Comparison of ENCODE assay signal across 8 mouse cellular contexts in genomic region chr9:107676302-107676701, GRCm38 (mm10). TPM values are rescaled to one million over a fixed set of nuclear protein-coding genes. Genes with fewer than 3 reads are reported as not detected.
DNase-seq lines count a peak whose midpoint lies in the region; ATAC-seq lines count a peak whose summit lies in the region.
"Had no signal": no experiment of that assay in that cellular context is flagged by ENCODE, and none has a peak within 500 bp of the region (broad histone marks: within the 10 kb centered on the region; RNA-seq: fewer than 3 reads in every experiment).

No protein-coding gene starts in this region.

- H3K4me2 ChIP-seq in forebrain, embryonic 15.5 days (replicated peaks): peak overlapping the region; percentile 56
- H3K4me2 ChIP-seq in liver, embryonic 11.5 days: peak overlapping the region; percentile 67

- peak; percentile 34 for ATAC-seq in forebrain, embryonic 15.5 days (replicated peaks)
- ATAC-seq in liver, embryonic 11.5 days (replicated peaks; ENCODE audit: low FRiP score): 0 out of 2 replicates have a peak, but pooled peaks have one; percentile 14

- H3K27ac ChIP-seq in forebrain, embryonic 15.5 days (replicated peaks): no peak overlapping the region
- no peak overlapping the region for H3K27ac ChIP-seq in liver, embryonic 11.5 days (ENCODE audit: low read depth, low read length)

- peak; percentile 45 for DNase-seq in right cerebral cortex, postnatal 14 days
- DNase-seq in right cerebral cortex, postnatal 36 days (ENCODE audit: low spot score in 2 of 2): no peak
- no peak for DNase-seq in liver, embryonic 11.5 days (ENCODE audit: low spot score)
- peak; percentile 55 for DNase-seq in splenic B cell, adult 2 months (ENCODE audit: low read depth, low spot score)
- no peak for DNase-seq in gastrocnemius, postnatal 36 days
- DNase-seq in cerebellum, adult 9-10 months: no peak

- H3K4me3 ChIP-seq in forebrain, embryonic 15.5 days: peak overlapping the region; percentile 33
- peak overlapping the region; percentile 37 for H3K4me3 ChIP-seq in liver, embryonic 11.5 days (ENCODE audit: low read depth, low read length)

- peaks cover 18% of the 10 kb centered on the region for H3K4me1 ChIP-seq in forebrain, embryonic 15.5 days
- H3K4me1 ChIP-seq in liver, embryonic 11.5 days (replicated peaks; ENCODE audit: control insufficient read depth, insufficient read depth, low read length): peaks cover 6% of the 10 kb centered on the region

- no peaks in the 10 kb centered on the region for H3K36me3 ChIP-seq in forebrain, embryonic 15.5 days
- no peaks in the 10 kb centered on the region for H3K36me3 ChIP-seq in liver, embryonic 11.5 days (ENCODE audit: control insufficient read depth, insufficient read depth, low read length)
- H3K36me3 ChIP-seq in splenic B cell, adult 2 months (ENCODE audit: control insufficient read depth, insufficient read depth, low read length, poor library complexity, severe bottlenecking): no peaks in the 10 kb centered on the region

- H3K9ac ChIP-seq in forebrain, embryonic 15.5 days (replicated peaks): peak overlapping the region; percentile 8
- no peak overlapping the region for H3K9ac ChIP-seq in liver, embryonic 11.5 days (ENCODE audit: low read depth, low read length)

- intact Hi-C loops in gastrocnemius, postnatal 36 days (cut with DNase I): loop anchor here (2.0 kb wide), 1 partner anchor 76 kb away; no protein-coding TSS in a partner anchor

- peaks cover 25% of the 10 kb centered on the region for H3K27me3 ChIP-seq in forebrain, embryonic 15.5 days
- peaks cover 46% of the 10 kb centered on the region for H3K27me3 ChIP-seq in liver, embryonic 11.5 days (replicated peaks; ENCODE audit: control insufficient read depth, insufficient read depth, low read length)
- H3K27me3 ChIP-seq in splenic B cell, adult 2 months (ENCODE audit: control insufficient read depth, insufficient read depth, low read length, poor library complexity, severe bottlenecking): no peaks in the 10 kb centered on the region

- WGBS in forebrain, embryonic 15.5 days: under 1% methylated on average over 25 of the region's 25 CpGs
- WGBS in liver, embryonic 11.5 days: 2% methylated on average over 24 of the region's 25 CpGs

- no peaks in the 10 kb centered on the region for H3K9me3 ChIP-seq in forebrain, embryonic 15.5 days
- no peaks in the 10 kb centered on the region for H3K9me3 ChIP-seq in liver, embryonic 11.5 days (ENCODE audit: control insufficient read depth, low read length)

RNA-seq across cellular contexts. Expression of gene Gnat1, which starts 3.2 kb away (rescaled TPM):
- 1.7 and 1.8 TPM in 2 replicates for polyA plus RNA-seq in forebrain, embryonic 15.5 days (2015; fragmentation: Nextera tagmentation; extraction: Ambion mirVana)
- 4.7 and 5.0 TPM in 2 replicates for polyA plus RNA-seq in liver, embryonic 11.5 days (2014; fragmentation: Nextera tagmentation; extraction: Ambion mirVana)
- not detected for total RNA-seq in gastrocnemius, postnatal 36 days (2021)
- polyA plus RNA-seq: erythroblast, embryonic 14.5 days had no signal

RNA-seq across cellular contexts. Expression of gene Slc38a3, which starts 7.0 kb away (rescaled TPM):
- 24.2 and 24.4 TPM in 2 replicates for polyA plus RNA-seq in forebrain, embryonic 15.5 days (2015; fragmentation: Nextera tagmentation; extraction: Ambion mirVana)
- polyA plus RNA-seq in liver, embryonic 11.5 days (2014; fragmentation: Nextera tagmentation; extraction: Ambion mirVana): 3.9 and 4.0 TPM in 2 replicates
- total RNA-seq in gastrocnemius, postnatal 36 days (2021): 10 to 100 TPM; 60.6 to 81.6 TPM

RNA-seq across cellular contexts. Expression of gene Sema3f, which starts 34.0 kb away (rescaled TPM):
- polyA plus RNA-seq in forebrain, embryonic 15.5 days (2015; fragmentation: Nextera tagmentation; extraction: Ambion mirVana): 13.7 and 14.6 TPM in 2 replicates
- 5.9 and 6.2 TPM in 2 replicates for polyA plus RNA-seq in liver, embryonic 11.5 days (2014; fragmentation: Nextera tagmentation; extraction: Ambion mirVana)
- total RNA-seq in gastrocnemius, postnatal 36 days (2021): 1 to 10 TPM; 4.9 to 6.1 TPM
- polyA plus RNA-seq: erythroblast, embryonic 14.5 days had no signal

RNA-seq across cellular contexts. Expression of gene Gnai2, which starts 41.1 kb away (rescaled TPM):
- polyA plus RNA-seq in forebrain, embryonic 15.5 days (2015; fragmentation: Nextera tagmentation; extraction: Ambion mirVana): 335 and 338 TPM in 2 replicates
- 217 and 233 TPM in 2 replicates for polyA plus RNA-seq in liver, embryonic 11.5 days (2014; fragmentation: Nextera tagmentation; extraction: Ambion mirVana)
- total RNA-seq in gastrocnemius, postnatal 36 days (2021): 10 to 100 TPM; 65.2 to 70.5 TPM

Comparison
In these comparisons a context has a peak if more than half of its experiments do, and no peak if none do; other contexts are left out.
1. DNase-seq: peak in right cerebral cortex, postnatal 14 days (single experiment) and splenic B cell, adult 2 months (single experiment); none in right cerebral cortex, postnatal 36 days (0 of 2), liver, embryonic 11.5 days (single experiment), gastrocnemius, postnatal 36 days (0 of 2) and cerebellum, adult 9-10 months (single experiment).